Mouse (Mus musculus) cerebellum, adult 9-11 months (tissue): ENCODE data around the gene Tmem240.
"Not testable (repeated sequence)": the region's sequence is repeated elsewhere in the genome, so short reads cannot be mapped to it uniquely, and the experiment has no call there.

Experiments used
- DNase-seq: peaks from one replicate; pipeline ENCODE4 v3.0.0; 2022

Tmem240 gene

DNA sequence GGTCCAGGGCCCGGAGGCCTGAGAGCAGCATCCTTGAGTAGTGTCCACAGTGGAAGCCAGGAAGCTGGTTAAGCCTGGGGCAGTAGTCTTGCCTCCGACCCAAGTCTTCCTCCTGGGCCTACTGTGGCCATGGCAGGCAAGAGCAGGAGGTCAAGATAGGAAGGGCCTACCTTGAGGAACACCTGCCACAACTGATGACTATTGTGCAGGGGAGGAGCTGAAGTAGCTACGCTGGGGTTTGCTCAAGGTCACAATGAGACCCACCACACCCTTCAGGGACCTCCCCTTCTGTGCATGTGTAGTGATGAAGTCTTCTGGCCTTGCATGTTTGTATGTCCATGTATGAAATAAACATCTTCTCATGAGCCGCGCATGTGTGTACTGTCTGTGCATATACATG is 1.2 kb downstream of the Tmem240 start:
- DNase-seq: no peak

DNA sequence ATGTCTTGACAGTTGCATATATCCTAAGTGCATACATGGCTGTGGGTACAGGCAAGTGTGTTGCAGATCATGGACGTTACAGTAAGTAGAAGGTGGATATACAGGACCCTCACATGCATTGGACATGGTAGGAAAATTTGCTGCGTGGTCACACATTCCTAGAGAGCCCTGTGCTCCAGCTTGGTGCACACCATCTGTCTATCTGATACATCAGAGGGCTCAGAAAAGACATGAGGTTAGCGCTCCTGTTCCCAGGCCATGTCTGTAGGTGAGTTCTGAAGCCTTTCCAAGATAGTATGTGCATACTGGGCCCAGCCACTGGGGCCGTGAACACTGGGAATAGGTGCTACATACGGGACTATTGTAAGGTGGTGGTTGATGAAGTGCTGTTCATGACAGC is 1.8 kb downstream of the Tmem240 start:
- peak; percentile 58 for DNase-seq

DNA sequence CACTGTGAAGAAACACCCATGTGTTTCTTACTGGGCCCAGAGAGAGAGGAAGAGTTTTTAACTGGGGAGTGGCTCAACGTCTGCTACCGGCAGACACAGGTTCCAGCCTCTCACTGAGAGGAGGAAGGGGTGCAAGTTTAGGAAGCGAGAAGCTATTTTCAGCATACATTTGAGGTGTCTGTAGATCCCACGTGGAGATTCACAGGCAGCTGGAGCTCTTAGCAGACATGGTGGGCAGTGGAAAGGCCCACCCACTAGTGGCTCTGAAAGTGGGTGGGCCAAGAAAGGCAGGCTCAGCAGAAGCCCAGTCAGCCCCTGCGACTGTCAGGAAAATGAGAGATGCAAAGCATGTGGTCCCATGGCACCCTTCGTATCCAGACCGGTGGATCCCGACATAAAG is 3.7 kb downstream of the Tmem240 start:
- no peak for DNase-seq

DNA sequence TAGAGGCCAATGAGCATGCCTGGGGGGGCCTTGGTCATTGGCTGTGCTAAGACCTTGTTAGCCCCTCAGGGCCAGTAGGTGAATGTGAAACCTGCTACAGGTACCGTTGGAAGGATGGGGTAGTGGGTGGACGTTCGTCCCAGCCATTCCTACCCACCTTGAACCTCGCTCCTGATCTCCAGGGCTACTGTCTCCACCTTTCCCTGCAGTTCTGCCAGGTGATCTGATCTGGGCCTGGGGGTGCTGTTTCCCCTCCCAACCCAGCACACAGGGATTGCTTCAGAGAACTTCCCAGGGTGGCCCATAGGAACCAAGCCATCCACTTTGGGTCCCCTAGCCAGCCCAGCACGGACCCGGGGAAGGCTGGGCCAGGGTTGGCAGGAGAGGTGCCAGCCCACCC is 4.6 kb downstream of the Tmem240 start:
- peak; percentile 74 for DNase-seq

DNA sequence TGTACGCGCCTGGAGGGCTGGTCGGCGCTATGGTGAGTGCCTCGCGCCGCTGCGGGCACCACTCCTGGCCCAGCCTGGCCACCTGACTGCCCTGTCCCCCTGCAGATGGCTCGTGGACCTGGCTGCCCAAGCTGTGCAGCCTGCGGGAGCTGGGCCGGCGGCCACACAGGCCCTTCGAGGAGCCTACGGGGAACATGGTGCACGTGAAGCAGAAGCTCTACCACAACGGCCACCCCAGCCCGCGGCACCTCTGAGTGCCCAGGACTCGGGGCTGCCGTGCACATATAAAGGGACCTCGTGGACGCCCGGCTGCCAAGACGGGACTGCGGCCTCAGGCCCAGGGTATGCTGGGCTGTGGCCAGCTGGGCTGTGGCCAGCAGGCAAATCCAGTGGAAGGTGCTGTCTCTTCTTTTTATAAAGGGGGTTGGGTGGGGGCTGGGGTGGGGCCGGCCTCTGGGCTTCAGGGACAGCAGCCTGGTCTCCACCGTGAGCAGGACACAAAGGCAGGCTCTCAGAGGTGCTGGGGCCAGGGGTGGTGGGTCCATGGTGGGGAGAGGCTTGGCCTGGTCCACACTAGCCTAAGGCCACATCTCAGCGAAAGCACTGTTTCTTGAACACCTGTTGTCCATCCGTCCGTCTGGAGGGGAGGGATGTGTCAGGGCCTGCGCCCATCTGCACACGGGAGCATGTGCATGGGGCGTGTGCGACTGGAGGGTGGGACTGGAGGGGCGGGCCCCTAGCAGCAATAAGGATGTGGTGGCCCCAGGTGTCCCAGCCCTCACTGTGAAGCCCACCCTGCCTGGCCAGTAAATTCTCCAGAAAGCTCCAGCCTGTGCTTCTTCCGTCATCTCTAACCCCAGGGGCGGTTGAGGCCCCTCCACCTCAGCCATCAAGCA is 5.4 kb downstream of the Tmem240 start:
- DNase-seq: peak; percentile 88

- not testable (repeated sequence) for DNase-seq
Measured at GRCm38 (mm10) chr4:155740681-155741080, 6.1 kb downstream of the Tmem240 start.

DNA sequence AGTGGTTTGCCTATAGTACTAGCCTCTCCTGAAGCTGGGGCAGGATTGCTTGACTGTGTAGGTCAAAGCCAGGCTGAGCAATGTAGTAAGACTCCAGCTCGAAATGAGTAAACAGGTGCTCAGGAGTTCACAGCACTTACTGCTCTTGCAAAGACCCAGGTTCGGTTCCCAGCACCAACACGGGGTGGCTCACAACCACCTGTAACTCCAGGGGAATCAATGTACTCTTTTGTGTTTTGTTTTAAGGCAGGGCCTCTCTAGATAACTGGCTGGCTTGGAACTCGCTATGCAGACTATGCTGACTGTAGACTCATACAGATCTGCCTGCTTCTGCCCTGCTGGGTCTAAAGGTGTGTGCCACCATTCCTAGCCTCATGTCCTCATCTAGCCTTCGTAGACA is 8.1 kb downstream of the Tmem240 start:
- no peak for DNase-seq

DNA sequence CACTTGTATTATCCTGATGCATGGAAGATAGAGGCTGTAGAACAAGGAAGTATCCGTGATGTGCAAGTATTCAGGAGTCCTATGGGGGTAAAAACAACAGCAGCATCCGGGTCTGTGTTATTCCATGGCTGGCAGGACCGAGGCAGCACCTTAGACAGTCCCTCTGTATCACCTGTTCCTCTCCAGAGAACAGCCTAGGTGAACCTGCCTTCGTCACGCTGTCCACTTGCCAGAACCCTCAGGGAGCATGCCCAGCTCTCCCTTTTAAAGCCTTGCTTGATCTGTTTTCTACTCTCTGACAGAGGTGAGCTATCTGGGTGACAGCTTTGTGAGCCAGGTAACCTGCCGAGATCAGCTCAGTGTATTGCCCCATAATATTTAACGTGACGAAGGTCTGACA is 9.9 kb downstream of the Tmem240 start:
- peak; percentile 74 for DNase-seq

DNA sequence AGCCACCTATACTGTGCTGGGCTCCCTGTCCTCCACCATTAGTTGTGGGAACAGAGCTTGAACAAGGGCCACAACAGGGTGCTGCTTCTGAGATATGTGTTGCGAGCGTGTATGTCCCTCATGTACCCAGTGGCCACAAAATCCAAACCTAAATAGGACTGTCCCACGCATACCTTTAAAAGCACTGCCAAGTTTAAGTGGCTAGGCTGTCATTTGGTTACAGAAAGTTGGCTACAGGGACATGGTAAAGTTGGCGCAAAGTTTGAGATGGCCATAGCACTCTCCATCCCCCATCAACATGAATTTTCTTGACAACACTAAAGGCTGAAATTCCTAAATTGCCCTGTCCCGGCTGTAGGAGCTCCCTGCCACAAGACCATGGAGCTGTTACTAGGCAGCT is 10.5 kb downstream of the Tmem240 start:
- DNase-seq: no peak

DNA sequence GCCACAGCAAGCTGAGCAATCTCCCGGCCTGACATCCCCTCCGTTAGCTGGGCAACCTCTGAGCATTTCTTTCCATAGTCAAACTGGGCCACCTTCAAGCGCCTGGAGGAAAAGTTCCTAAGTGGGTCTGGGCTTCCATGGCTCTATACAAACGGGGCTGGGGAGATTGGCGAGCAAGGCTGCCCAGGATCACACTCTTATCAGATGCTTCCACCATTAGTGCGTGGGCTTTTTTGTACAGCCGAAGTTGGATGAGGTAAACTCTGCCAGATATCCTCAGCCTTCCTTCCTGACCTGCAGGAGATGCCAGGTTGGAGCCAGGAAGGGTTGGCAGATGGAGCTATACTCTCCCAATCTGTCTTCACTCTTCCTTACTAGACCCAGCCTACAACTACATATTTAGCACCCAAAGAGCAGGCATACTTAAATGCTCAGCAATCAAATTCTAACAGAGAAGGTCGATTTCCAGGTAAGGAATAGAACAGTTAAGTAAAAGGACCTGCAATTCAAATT is 11.5 kb downstream of the Tmem240 start:
- DNase-seq: peak; percentile 91

- DNase-seq: peak; percentile 76
Measured at GRCm38 (mm10) chr4:155746575-155747490, 12.2 kb downstream of the Tmem240 start.

GRCm38 (mm10) chr4:155757011-155757410 is 22.4 kb downstream of the Tmem240 start:
- peak; percentile 28 for DNase-seq

- peak; percentile 49 for DNase-seq
Measured at GRCm38 (mm10) chr4:155759862-155760612, 25.4 kb downstream of the Tmem240 start.

DNA sequence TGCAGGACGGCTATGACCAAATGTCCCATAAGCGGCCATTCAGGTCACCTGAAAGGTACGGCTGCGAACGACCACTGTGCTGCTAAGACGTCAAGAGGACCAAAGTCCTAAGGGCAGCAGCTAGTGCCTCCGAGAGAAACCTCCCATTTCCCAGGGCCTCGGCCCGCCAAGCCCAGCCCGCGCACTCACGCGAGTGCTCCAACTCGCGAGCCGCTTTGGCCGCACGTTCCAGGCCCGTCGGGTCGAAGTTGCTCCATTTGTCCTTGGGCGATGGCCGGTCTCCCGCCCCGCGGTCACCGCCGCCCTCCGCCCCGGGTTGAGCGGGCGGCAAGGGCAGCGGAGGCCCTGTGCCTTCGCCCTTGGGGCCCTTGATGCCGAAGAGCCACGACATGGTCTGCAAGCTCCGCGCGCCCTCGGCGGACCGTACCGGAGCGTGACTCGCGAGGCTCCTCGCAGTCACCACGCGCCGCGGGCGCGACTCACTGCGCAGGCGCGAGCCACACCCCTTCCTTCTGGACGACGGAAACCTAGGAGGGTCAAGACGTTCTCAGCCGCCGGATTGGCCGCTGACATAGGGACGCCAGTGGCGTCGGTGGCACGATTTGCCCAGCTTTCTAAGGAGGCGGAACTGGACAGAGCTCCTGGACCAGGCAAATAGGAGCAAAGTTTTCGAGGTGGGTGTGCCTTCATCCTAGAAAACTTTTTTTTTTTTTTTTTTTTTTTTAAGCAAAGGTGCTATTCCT is 26.2 kb downstream of the Tmem240 start, which contains the start of gene Atad3a:
Gene Atad3a, minus strand, starts transcription at position 481 of the 743 bp plus-strand sequence.
- DNase-seq: peak; percentile 97

- peak; percentile 50 for DNase-seq
Measured at GRCm38 (mm10) chr4:155761356-155762099, 26.9 kb downstream of the Tmem240 start.

GRCm38 (mm10) chr4:155762357-155762756 is 27.8 kb downstream of the Tmem240 start:
- peak; percentile 15 for DNase-seq

DNA sequence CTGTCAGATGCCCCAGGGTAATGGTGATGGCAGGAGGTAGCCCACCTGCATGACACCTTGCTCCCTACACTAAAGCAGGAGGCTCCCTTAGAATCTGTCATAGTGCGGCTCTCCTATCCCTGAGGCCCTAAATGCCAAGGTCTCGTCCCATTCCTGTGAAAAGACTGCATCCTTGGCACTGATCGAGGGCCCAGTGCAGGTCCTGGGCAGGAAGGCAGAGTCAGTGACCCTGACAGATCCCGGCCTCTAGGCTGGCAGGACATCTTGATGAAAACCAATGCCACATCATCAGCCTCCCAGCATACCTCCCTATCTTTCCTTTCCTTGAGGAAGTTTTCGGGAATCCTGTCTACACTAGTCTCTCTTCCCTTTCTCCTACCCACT is 34.9 kb downstream of the Tmem240 start:
- DNase-seq: no peak

DNA sequence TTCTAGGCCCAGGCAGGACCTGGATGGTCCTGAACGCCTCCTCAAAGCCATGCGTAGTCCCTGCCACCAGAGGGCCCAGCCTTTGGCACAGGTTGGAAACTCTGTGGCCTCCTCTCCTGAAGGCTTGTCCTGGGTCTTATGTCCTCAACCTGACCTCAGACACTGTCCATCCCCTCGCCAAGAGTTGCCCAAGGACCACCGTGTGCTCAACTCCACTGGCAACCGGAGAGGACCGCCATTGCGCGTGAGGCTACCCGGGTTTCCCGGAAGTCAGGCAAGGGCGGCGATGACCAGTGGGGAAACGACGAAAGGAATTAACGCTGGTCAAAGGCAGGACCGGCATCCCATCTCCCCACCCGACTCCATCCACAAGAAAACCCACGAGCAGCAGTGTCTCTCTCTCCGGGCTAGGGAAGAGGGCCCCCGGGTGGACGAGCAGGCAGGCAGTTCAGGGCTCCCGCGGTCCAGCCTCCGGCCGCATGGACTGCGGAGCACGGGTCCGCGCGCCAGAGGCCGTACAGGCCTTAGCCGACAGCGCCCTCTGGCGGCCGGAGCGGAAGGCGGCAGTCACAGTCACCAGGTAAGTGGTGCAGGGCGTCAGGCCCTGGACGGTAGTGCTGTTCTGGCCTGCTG is 35.4 kb downstream of the Tmem240 start:
- DNase-seq: peak; percentile 93

DNA sequence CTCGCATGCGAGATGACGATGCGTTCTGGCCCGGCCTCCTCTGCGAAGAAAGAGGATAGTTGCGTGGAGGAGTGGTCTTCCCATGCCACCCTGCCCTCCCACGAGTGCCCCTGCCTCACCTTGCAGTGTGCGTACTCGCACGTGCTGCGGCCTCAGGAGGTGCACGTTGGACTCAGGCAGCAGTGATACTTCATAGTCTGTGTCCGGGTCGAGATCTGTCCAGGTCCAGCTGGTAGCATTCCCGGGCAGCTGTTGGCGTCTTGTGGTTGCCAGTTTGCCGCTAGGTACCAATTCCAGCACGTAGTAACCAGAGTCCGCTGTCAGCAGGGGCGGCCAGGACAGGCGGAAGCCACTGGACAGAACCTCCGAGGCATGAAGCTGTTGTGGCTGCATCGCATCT is 36.0 kb downstream of the Tmem240 start:
- no peak for DNase-seq

GRCm38 (mm10) chr4:155771706-155772105 is 37.1 kb downstream of the Tmem240 start:
- DNase-seq: no peak

GRCm38 (mm10) chr4:155772786-155773185 is 38.2 kb downstream of the Tmem240 start:
- DNase-seq: peak; percentile 62
